14 mouse cellular contexts compared by ENCODE assay signal in genomic region chr14:17684881-17685280, GRCm38 (mm10).
"Had no signal": no experiment of that assay in that cellular context is flagged by ENCODE, and none has a peak within 500 bp of the region (broad histone marks: within the 10 kb centered on the region; RNA-seq: fewer than 3 reads in every experiment).

No protein-coding gene starts in this region.

- H3K36me3 ChIP-seq: hindbrain, embryonic 15.5 days; limb, embryonic 12.5 days; liver, embryonic 13.5 days; midbrain, embryonic 12.5 days; neural tube, embryonic 13.5 days; stomach, embryonic 15.5 days had no signal

- ATAC-seq: midbrain, embryonic 16.5 days had no signal

- DNase-seq: liver, embryonic 13.5 days; lung, embryonic 14.5 days; lung, postnatal 4 days; right cerebral cortex, postnatal 14 days; thymus, adult 2 months; thymus, postnatal 25 days had no signal

- H3K4me1 ChIP-seq: hindbrain, embryonic 15.5 days; liver, embryonic 13.5 days; midbrain, embryonic 12.5 days; neural tube, embryonic 13.5 days; stomach, embryonic 15.5 days had no signal

- H3K9me3 ChIP-seq: hindbrain, embryonic 15.5 days; limb, embryonic 12.5 days; liver, embryonic 13.5 days; midbrain, embryonic 12.5 days; neural tube, embryonic 13.5 days; stomach, embryonic 15.5 days had no signal

- H3K27ac ChIP-seq: hindbrain, embryonic 15.5 days; kidney, postnatal 0 days; layer of hippocampus, adult 2 months; limb, embryonic 12.5 days; liver, embryonic 13.5 days; midbrain, embryonic 12.5 days; neural tube, embryonic 13.5 days; stomach, embryonic 15.5 days had no signal

- H3K4me3 ChIP-seq: hindbrain, embryonic 15.5 days; layer of hippocampus, adult 2 months; limb, embryonic 12.5 days; liver, embryonic 13.5 days; midbrain, embryonic 12.5 days; neural tube, embryonic 13.5 days; stomach, embryonic 15.5 days had no signal

- H3K27me3 ChIP-seq: hindbrain, embryonic 15.5 days; limb, embryonic 12.5 days; liver, embryonic 13.5 days; midbrain, embryonic 12.5 days; neural tube, embryonic 13.5 days; stomach, embryonic 15.5 days had no signal

- H3K9ac ChIP-seq: hindbrain, embryonic 15.5 days; limb, embryonic 12.5 days; liver, embryonic 13.5 days; lung, embryonic 14.5 days; midbrain, embryonic 12.5 days; neural tube, embryonic 13.5 days; stomach, embryonic 15.5 days had no signal

- H3K4me2 ChIP-seq: hindbrain, embryonic 15.5 days; limb, embryonic 12.5 days; liver, embryonic 13.5 days; lung, embryonic 14.5 days; midbrain, embryonic 12.5 days; neural tube, embryonic 13.5 days; stomach, embryonic 15.5 days had no signal
